12 mouse cellular contexts compared by ENCODE assay signal in genomic region chr10:70426373-70426772, GRCm38 (mm10). TPM values are rescaled to one million over a fixed set of nuclear protein-coding genes. Genes with fewer than 3 reads are reported as not detected.
A peak's percentile ranks its signal among the peaks of the same experiment; 100 is the strongest.
DNase-seq lines count a peak whose midpoint lies in the region; ATAC-seq and TF ChIP-seq lines count a peak whose summit lies in the region.
"Had no signal": no experiment of that assay in that cellular context is flagged by ENCODE, and none has a peak within 500 bp of the region (broad histone marks: within the 10 kb centered on the region; RNA-seq: fewer than 3 reads in every experiment).

No protein-coding gene starts in this region.

- H3K9ac ChIP-seq in embryonic facial prominence, embryonic 14.5 days (ENCODE audit: low read depth, low read length): no peak overlapping the region
- H3K9ac ChIP-seq in intestine, embryonic 15.5 days: no peak overlapping the region
- H3K9ac ChIP-seq: lung, embryonic 14.5 days had no signal

- H3K36me3 ChIP-seq in C2C12 (ENCODE audit: control insufficient read depth, insufficient read depth): no peaks in the 10 kb centered on the region
- H3K36me3 ChIP-seq in embryonic facial prominence, embryonic 14.5 days (ENCODE audit: control insufficient read depth, insufficient read depth, low read length): no peaks in the 10 kb centered on the region
- no peaks in the 10 kb centered on the region for H3K36me3 ChIP-seq in intestine, embryonic 15.5 days

- no peak overlapping the region for H3K4me3 ChIP-seq in C2C12 (ENCODE audit: insufficient read depth, poor library complexity, severe bottlenecking)
- H3K4me3 ChIP-seq in embryonic facial prominence, embryonic 14.5 days (ENCODE audit: low read depth, low read length): no peak overlapping the region
- H3K4me3 ChIP-seq in intestine, embryonic 15.5 days (replicated peaks): no peak overlapping the region

- no peaks in the 10 kb centered on the region for H3K79me3 ChIP-seq in C2C12 (ENCODE audit: low read depth)

- no peaks in the 10 kb centered on the region for H3K79me2 ChIP-seq in C2C12 (ENCODE audit: control insufficient read depth, insufficient read depth)

- intact Hi-C loops in heart, postnatal 36 days (cut with DNase I): no loop called here

- no peaks in the 10 kb centered on the region for H3K27me3 ChIP-seq in C2C12 (ENCODE audit: control insufficient read depth, insufficient read depth, insufficient read length)
- no peaks in the 10 kb centered on the region for H3K27me3 ChIP-seq in embryonic facial prominence, embryonic 14.5 days (replicated peaks; ENCODE audit: control insufficient read depth, insufficient read depth, low read length)
- no peaks in the 10 kb centered on the region for H3K27me3 ChIP-seq in intestine, embryonic 15.5 days (replicated peaks)

- H3K4me1 ChIP-seq in embryonic facial prominence, embryonic 14.5 days (ENCODE audit: control insufficient read depth, insufficient read depth, low read length): peaks cover 3% of the 10 kb centered on the region; the same call in 1 of the 2 replicates
- H3K4me1 ChIP-seq in intestine, embryonic 15.5 days (replicated peaks): no peaks in the 10 kb centered on the region

- no peak overlapping the region; the same call in 1 of the 2 replicates for H3K27ac ChIP-seq in embryonic facial prominence, embryonic 14.5 days (replicated peaks; ENCODE audit: low read depth, low read length)
- H3K27ac ChIP-seq in intestine, embryonic 15.5 days: no peak overlapping the region

- peaks cover 4% of the 10 kb centered on the region; the same call in 1 of the 2 replicates for H3K9me3 ChIP-seq in embryonic facial prominence, embryonic 14.5 days (ENCODE audit: control insufficient read depth, low read length)
- H3K9me3 ChIP-seq in intestine, embryonic 15.5 days: no peaks in the 10 kb centered on the region

- TF ChIP-seq CTCF in C2C12 (IDR thresholded peaks at IDR 0.05; ENCODE audit: control insufficient read depth, insufficient read depth, insufficient read length): no peak

- 26% methylated on average over 3 of the region's 3 CpGs for WGBS in embryonic facial prominence, embryonic 14.5 days
- WGBS in intestine, embryonic 15.5 days: 53% methylated on average over 3 of the region's 3 CpGs

- peak; percentile 44 to 59 for DNase-seq in heart, adult 9 months (ENCODE audit: low spot score in 2 of 2)
- no peak for DNase-seq in heart, postnatal 36 days
- peak; percentile 91 for DNase-seq in embryonic facial prominence, embryonic 14.5 days (ENCODE audit: low spot score)
- DNase-seq in heart, postnatal 4 days: peak; percentile 32
- DNase-seq in adrenal gland, postnatal 4 days (ENCODE audit: low spot score in 2 of 2): no peak
- DNase-seq in yolk sac, embryonic 10.5 days (ENCODE audit: low spot score): no peak
- DNase-seq: cerebellum, postnatal 36 days; lung, embryonic 14.5 days; spleen, adult 18-20 months had no signal

- H3ac ChIP-seq in C2C12 (ENCODE audit: control insufficient read depth, insufficient read length, low read depth): no peak overlapping the region

- H3K4me2 ChIP-seq in embryonic facial prominence, embryonic 14.5 days (ENCODE audit: low read depth, low read length): no peak overlapping the region
- no peak overlapping the region for H3K4me2 ChIP-seq in intestine, embryonic 15.5 days (replicated peaks)
- H3K4me2 ChIP-seq: lung, embryonic 14.5 days had no signal

- peak; percentile 89 for ATAC-seq in embryonic facial prominence, embryonic 14.5 days (ENCODE audit: low read depth)
- ATAC-seq in intestine, embryonic 15.5 days: no peak
- ATAC-seq: CD4-positive, CD25-positive, alpha-beta regulatory T cell, adult 4 months had no signal

TF ChIP-seq in C2C12, 6 proteins besides CTCF, POLR2A, EP300 and RAD21:
- TF ChIP-seq MAX (IDR thresholded peaks at IDR 0.05) (no peak), FOSL1 (IDR thresholded peaks at IDR 0.05; ENCODE audit: insufficient read depth, low read length, poor library complexity, severe bottlenecking) (peak; percentile 78), CEBPB (IDR thresholded peaks at IDR 0.05; ENCODE audit: low read depth) (peak; percentile 49), USF1 (IDR thresholded peaks at IDR 0.05; ENCODE audit: low read depth) (no peak), MYOG (IDR thresholded peaks at IDR 0.05; ENCODE audit: control insufficient read depth, extremely low read depth, insufficient read length) (no peak), MYOD1 (IDR thresholded peaks at IDR 0.05; ENCODE audit: control insufficient read depth, insufficient read length, low read depth) (peak; percentile 95)
TF ChIP-seq in C2C12: peak in this region for 3.

RNA-seq across cellular contexts. Expression of gene Fam13c, which starts 13.9 kb away (rescaled TPM):
- 1 to 10 TPM; 4.9 to 6.3 TPM for total RNA-seq in heart, postnatal 36 days (2021)
- 0.98 TPM for polyA plus RNA-seq in C2C12 (2012; fragmentation: generic; extraction: Trizol)
- 11.3 and 11.8 TPM in 2 replicates for polyA plus RNA-seq in embryonic facial prominence, embryonic 14.5 days (2014; fragmentation: Nextera tagmentation; extraction: Ambion mirVana)
- 1 to 10 TPM; 7.2 to 8.2 TPM for total RNA-seq in heart, postnatal 4 days (2021)
- 7.3 and 8.0 TPM in 2 replicates for polyA plus RNA-seq in intestine, embryonic 15.5 days (2015; fragmentation: Nextera tagmentation; extraction: Ambion mirVana)
- 10 to 100 TPM; 19.1 to 19.6 TPM for total RNA-seq in adrenal gland, postnatal 4 days (2021)
- polyA plus RNA-seq: CD4-positive, CD25-positive, alpha-beta regulatory T cell, adult 4 months had no signal

Comparison
In these comparisons a context has a peak if more than half of its experiments do, and no peak if none do; other contexts are left out.
1. DNase-seq: peak in heart, adult 9 months (2 of 2), embryonic facial prominence, embryonic 14.5 days (single experiment) and heart, postnatal 4 days (single experiment); none in heart, postnatal 36 days (0 of 2), adrenal gland, postnatal 4 days (0 of 2) and yolk sac, embryonic 10.5 days (single experiment).